Mouse (Mus musculus) liver, embryonic 14.5 days (tissue): ENCODE measurements around the gene Efhd2. TPM values are rescaled to one million over a fixed set of nuclear protein-coding genes. Genes with fewer than 3 reads are reported as not detected.

Source experiments
- ATAC-seq: fragments of 200-750 bp; cut with Nextera tagmentation; 2 replicates; pipeline ENCODE4 v1.8.0; 2017; ENCODE audit warnings: moderate number of reproducible peaks, mild to moderate bottlenecking, moderate library complexity; ENCODE audit not compliant: insufficient read depth
- DNase-seq, 3 experiments: peaks; one replicate each; pipeline ENCODE4 v3.0.0-alpha.2; 2012 to 2013; ENCODE audit warnings: low read depth in 3 of 3, low spot score in 3 of 3
- H3K27ac ChIP-seq: fragments of 300-500 bp; sonication (generic); 2 replicates; pipeline ENCODE4 v1.5.1; 2014; ENCODE audit warnings: moderate library complexity, mild to moderate bottlenecking, control low read depth, inconsistent platforms
- H3K27me3 ChIP-seq: fragments of 300-500 bp; sonication (generic); 2 replicates; pipeline ENCODE4 v1.6.1; 2014; ENCODE audit warnings: mild to moderate bottlenecking, low read length, moderate library complexity; ENCODE audit not compliant: control insufficient read depth, insufficient read depth
- H3K36me3 ChIP-seq: fragments of 300-500 bp; sonication (generic); replicated peaks from 2 replicates; pipeline ENCODE4 v1.6.1; 2014; ENCODE audit warnings: low read depth; ENCODE audit not compliant: control insufficient read depth, insufficient read depth
- H3K4me1 ChIP-seq, 2 experiments: fragments of 200-500 bp in 1 of 2; fragments of 300-500 bp in 1 of 2; sonication (generic) in 1 of 2; replicated peaks; 2 replicates each; pipeline ENCODE4 v1.6.1; 2012 to 2014; ENCODE audit warnings: antibody characterized with exemption in 1 of 2, inconsistent platforms in 1 of 2, low read length in 1 of 2; ENCODE audit not compliant: control insufficient read depth in 2 of 2, insufficient read depth in 2 of 2
- H3K4me2 ChIP-seq: fragments of 300-500 bp; sonication (generic); 2 replicates; pipeline ENCODE4 v1.6.1; 2014; ENCODE audit warnings: low read depth, mild to moderate bottlenecking, control low read depth, moderate library complexity
- H3K4me3 ChIP-seq, 2 experiments: fragments of 200-500 bp in 1 of 2; fragments of 300-500 bp in 1 of 2; sonication (generic) in 1 of 2; 2 replicates each; pipeline ENCODE4 v1.5.1; 2012 to 2014; ENCODE audit warnings: low read depth in 2 of 2, low read length in 2 of 2, mild to moderate bottlenecking in 2 of 2, control low read depth in 1 of 2, inconsistent platforms in 1 of 2, moderate library complexity in 1 of 2; ENCODE audit not compliant: insufficient read depth in 1 of 2
- H3K9ac ChIP-seq: fragments of 300-500 bp; sonication (generic); replicated peaks from 2 replicates; pipeline ENCODE4 v1.6.1; 2014; ENCODE audit warnings: mild to moderate bottlenecking, control low read depth, moderate library complexity
- H3K9me3 ChIP-seq: fragments of 300-500 bp; sonication (generic); 2 replicates; pipeline ENCODE4 v1.6.1; 2016; ENCODE audit warnings: low read length, mixed read lengths; ENCODE audit not compliant: control insufficient read depth
- CTCF ChIP-seq: IDR thresholded peaks from 2 replicates; pipeline ENCODE4 v1.5.1; 2016; ENCODE audit warnings: antibody characterized with exemption, low read depth, control low read depth
- EP300 ChIP-seq: IDR thresholded peaks from 2 replicates; pipeline ENCODE4 v1.6.1; 2016; ENCODE audit warnings: antibody characterized with exemption, low read depth
- WGBS: fragments of 180-500 bp; shearing (Covaris S2); extraction: QIAGEN DNeasy Blood & Tissue Kit; methylation state at CpG from one replicate; pipeline ENCODE4 v1.1.7; 2014; ENCODE audit not compliant: insufficient replicate concordance; 5-methylcytosine and 5-hydroxymethylcytosine counted together
- polyA plus RNA-seq, 2 experiments: library from polyadenylated mRNA; depleted of rRNA in 1 of 2; stranded (reverse) in 1 of 2; unstranded in 1 of 2; fragments of >200 nt; fragmentation: Nextera tagmentation in 1 of 2; extraction: Ambion mirVana in 1 of 2; gene quantifications; 2 replicates each; pipeline versions ENCODE4 v1.2.1 to v1.2.3; 2012 to 2014

Gene Efhd2
- polyA plus RNA-seq, 2 experiments: 23.4 to 25.9 TPM

DNA sequence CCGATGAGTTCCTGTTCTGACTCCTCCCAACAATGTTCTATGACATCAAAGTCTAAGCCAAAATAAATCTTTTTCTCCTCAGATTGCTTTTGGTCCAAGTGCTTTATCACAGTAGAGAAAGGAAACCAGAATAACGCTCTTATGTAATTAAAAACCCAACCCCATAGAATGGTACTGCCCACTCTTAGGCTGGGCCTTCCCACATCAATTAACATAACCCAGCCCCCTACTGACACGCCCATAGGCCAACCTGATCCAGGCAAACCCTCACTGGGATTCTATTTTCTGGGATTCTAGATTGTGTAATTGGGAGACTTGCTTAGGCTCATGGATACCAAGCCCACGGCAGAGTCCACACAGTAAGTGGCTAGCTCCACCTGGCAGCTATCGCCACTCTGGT lies 9.7 kb downstream of the Efhd2 start:
- H3K4me3 ChIP-seq: no peak overlapping the region
- ATAC-seq: no peak
- H3K9ac ChIP-seq: no peak overlapping the region
- H3K4me1 ChIP-seq: no peaks in the 10 kb centered on the region
- 77% methylated on average over 5 of the region's 5 CpGs for WGBS
- H3K36me3 ChIP-seq: peaks cover 7% of the 10 kb centered on the region
- no peak for DNase-seq
- no peak for TF ChIP-seq CTCF
- H3K4me2 ChIP-seq: no peak overlapping the region
- H3K27ac ChIP-seq: no peak overlapping the region
- no peaks in the 10 kb centered on the region for H3K9me3 ChIP-seq
- H3K27me3 ChIP-seq: no peaks in the 10 kb centered on the region

DNA sequence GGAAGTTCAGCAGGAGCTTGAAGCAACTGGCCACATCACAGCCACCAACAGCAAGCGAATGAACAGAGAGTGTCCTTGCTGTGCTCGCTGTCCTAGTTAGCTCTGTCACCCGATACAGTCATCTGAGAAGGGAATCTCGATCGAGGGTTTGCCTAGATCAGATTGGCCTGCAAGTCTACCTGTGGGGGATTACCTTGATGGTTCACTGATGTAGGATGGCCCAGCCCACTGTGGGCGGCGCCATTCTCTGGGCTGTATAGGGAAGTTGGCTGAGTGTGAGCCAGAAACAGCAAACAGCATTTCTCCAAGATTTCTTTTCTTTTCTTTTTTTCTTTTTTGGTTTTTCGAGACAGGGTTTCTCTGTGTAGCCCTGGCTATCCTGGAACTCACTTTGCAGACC lies 10.2 kb downstream of the Efhd2 start:
- Histone ChIP-seq H3K4me2 (no peak overlapping the region), H3K4me3 (no peak overlapping the region), H3K4me1 (no peaks in the 10 kb centered on the region), H3K9ac (no peak overlapping the region), H3K36me3 (peaks cover 10% of the 10 kb centered on the region), H3K9me3 (no peaks in the 10 kb centered on the region), H3K27me3 (no peaks in the 10 kb centered on the region), H3K27ac (no peak overlapping the region)
- no peak for ATAC-seq
- no peak for TF ChIP-seq EP300
- TF ChIP-seq CTCF: no peak
- DNase-seq: no peak
- 84% methylated on average over 8 of the region's 8 CpGs for whole genome bisulfite sequencing

DNA sequence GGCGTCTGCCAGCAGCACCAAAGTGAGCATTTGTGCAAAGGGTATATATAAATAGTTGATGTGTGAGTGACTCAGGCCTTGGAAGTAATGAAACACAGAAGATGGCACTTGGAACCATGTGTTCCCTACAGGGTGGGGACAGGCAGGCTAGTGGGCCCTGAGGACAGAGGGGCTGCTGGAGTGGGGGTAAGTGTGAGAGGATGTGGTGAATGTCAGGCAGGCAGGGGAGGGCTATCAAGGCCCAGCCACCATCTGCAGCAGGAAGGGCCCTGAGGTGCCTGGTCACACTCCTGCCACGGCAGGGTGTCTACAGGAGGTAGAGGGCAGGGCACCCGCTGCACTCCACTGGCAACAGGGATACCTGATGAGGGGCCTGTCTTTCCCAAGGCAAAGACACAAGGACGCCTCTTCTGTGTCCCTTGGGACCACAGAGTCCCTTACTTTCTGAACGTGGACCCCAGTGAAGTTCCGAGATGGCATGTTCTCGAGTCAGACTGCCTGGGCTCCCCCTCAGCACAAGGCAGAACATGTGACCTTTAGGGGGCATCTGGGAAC lies 10.9 kb downstream of the Efhd2 start:
- no peak overlapping the region for H3K4me2 ChIP-seq
- H3K27me3 ChIP-seq: no peaks in the 10 kb centered on the region
- WGBS: 78% methylated on average over 7 of the region's 7 CpGs
- H3K27ac ChIP-seq: no peak overlapping the region
- H3K9ac ChIP-seq: no peak overlapping the region
- H3K4me1 ChIP-seq: no peaks in the 10 kb centered on the region
- peaks cover 10% of the 10 kb centered on the region for H3K36me3 ChIP-seq
- H3K4me3 ChIP-seq: no peak overlapping the region
- DNase-seq (no peak), ATAC-seq (no peak)
- no peak for TF ChIP-seq CTCF
- no peak for TF ChIP-seq EP300
- H3K9me3 ChIP-seq: no peaks in the 10 kb centered on the region

DNA sequence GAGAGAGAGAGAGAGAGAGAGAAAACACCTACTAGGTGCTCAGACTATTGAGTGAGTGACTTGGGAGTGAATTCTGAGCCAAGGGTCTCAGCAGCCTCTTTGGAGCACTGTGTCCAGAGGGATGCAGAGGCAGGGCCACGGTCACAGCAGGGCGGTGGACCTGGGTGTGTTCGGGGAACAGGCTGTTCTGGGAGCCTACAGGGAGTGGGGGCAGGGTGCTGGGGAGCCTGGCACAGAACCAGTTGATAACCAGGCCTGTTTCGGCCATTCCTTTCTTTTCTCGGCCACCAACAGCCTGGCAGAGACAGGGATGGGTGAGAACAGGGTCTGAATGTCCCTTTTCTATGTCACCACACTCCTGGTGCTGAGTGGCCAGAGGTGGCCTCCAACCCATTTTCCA lies 11.9 kb downstream of the Efhd2 start:
- Histone ChIP-seq H3K4me2 (no peak overlapping the region), H3K27me3 (no peaks in the 10 kb centered on the region), H3K27ac (no peak overlapping the region), H3K9me3 (no peaks in the 10 kb centered on the region), H3K4me1 (no peaks in the 10 kb centered on the region), H3K36me3 (peaks cover 10% of the 10 kb centered on the region), H3K9ac (no peak overlapping the region), H3K4me3 (no peak overlapping the region)
- no peak for TF ChIP-seq EP300
- TF ChIP-seq CTCF: no peak
- WGBS: 78% methylated on average over 5 of the region's 5 CpGs
- DNase-seq: no peak
- no peak for ATAC-seq

DNA sequence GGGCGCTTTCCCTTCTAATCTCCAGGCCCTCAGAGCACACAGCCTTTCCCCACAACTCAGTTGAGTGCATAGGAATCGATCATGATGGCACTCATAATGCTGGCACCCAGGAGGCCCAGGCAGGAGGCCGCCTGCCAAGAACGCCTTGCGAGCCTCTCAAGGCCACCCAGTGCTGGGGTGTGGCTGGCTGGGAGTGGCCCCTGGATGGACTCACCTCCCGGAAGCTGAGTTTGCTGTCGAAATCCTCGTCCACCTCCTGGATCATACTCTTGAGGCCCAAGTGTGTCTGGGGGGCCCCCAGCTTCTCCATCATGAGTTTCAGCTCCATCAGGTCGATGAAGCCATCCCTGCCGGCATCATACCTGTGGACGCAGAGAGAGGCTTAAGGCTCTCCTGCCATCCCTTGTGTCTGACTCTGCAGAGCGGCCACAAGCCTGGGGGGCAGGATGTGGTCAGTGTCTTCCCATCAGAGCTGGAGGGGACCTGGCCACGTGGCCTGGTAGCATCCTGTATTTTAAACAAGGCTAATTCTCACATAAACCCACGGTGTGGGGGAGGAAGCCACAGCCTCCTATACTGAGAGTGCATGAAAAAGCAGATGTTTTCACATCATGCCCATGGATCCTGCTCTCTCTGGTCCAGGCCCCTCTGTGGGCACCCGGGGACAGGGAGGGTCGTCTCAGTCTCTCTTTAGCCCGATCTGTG lies 13.0 kb downstream of the Efhd2 start:
- ATAC-seq (no peak), DNase-seq (no peak)
- Histone ChIP-seq H3K9ac (no peak overlapping the region), H3K27me3 (no peaks in the 10 kb centered on the region), H3K36me3 (peaks cover 10% of the 10 kb centered on the region), H3K4me3 (no peak overlapping the region), H3K27ac (no peak overlapping the region), H3K4me2 (no peak overlapping the region), H3K4me1 (no peaks in the 10 kb centered on the region), H3K9me3 (no peaks in the 10 kb centered on the region)
- WGBS: 70% methylated on average over 17 of the region's 17 CpGs
- TF ChIP-seq EP300 (no peak), CTCF (no peak)
